Mouse (Mus musculus) testis, postnatal 10 days (tissue): ENCODE measurements around the gene Dact3.

Experiments
- DNase-seq: peaks from one replicate; pipeline ENCODE4 v3.0.0; 2021; ENCODE audit warnings: low spot score

Gene Dact3

DNA sequence AGATGAGACGGTGACA lies at the start of gene Dact3:
Gene Dact3 (plus strand): TSS at position 8 of the 16 bp plus-strand sequence.
- no peak for DNase-seq

DNA sequence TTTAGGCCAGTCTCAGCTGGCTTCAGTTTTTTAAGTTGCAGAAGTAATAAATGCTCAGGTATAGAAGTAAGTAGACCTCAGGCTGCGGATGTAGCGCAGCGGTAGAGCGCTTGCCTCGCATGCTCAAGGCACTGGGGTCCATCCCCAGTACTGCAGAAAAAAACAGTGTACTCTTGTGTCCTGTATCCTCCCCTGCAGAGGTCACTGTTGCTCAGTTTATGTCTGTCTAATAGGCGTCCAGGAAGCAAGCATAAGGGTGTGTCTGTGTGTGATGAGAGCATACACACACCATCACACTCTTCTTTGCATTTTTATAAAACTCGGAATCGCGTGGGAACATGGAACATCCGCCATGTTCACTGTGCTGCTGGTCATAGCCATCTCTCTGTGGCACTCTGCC lies 49.3 kb upstream of the Dact3 start:
- DNase-seq, result no peak

- DNase-seq, result no peak
These were observed 48.5 kb upstream of the Dact3 start for GRCm38 (mm10) chr7:16826571-16826970.

DNA sequence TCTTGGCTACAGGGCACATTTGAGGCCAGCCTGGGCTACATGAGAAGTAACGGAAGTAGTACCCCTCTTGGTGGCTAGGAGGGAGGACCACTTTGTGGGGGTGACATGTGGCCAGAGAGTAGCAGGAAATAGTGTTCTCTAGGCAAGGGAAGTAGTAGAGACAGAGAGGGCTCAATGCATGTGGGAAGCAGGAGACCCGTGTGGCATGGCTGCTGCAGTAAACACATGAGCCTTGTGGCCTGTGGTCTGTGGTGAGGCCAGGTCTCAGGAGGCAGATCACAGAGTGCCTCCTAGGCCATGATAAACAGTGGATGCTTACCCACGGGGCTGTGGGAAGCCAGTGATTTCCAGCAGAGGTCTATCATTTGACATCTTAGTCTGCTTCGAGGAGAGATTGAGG lies 47.8 kb upstream of the Dact3 start:
- DNase-seq, result no peak

GRCm38 (mm10) chr7:16830449-16830848 lies 44.7 kb upstream of the Dact3 start:
- no peak for DNase-seq

- DNase-seq, result no peak
These were observed 37.0 kb upstream of the Dact3 start for GRCm38 (mm10) chr7:16837916-16838803.

DNA sequence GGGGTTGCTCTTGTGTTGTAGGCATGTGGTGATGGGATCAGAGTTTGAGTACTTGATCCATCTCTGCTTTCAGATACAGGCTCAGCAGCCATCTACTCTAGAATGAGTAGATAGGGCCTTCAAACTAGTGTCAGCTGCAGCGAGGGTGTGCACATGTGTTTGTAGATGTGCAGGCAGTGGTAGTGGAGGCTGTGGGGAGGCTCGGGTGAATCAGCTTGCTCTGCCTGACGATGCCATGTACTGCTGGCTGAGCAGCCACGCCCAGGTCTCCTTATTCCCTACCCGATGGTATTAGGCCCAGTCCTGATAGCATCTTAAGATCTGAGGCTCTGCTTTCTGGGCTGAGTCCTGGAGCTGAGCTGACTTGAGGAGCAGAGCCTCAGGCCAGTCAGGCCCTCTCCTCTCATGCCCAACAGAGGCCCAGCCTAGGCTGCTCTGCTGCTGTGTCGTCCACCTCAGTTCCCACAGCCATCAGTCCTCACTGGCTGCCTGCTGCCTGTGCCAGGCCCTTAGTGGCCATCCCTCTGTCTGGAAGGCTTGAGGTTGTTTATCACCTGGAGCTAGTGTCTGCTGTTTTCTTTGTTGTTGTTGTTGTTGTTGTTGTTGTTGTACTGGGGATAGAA lies 36.2 kb upstream of the Dact3 start:
- no peak for DNase-seq

DNA sequence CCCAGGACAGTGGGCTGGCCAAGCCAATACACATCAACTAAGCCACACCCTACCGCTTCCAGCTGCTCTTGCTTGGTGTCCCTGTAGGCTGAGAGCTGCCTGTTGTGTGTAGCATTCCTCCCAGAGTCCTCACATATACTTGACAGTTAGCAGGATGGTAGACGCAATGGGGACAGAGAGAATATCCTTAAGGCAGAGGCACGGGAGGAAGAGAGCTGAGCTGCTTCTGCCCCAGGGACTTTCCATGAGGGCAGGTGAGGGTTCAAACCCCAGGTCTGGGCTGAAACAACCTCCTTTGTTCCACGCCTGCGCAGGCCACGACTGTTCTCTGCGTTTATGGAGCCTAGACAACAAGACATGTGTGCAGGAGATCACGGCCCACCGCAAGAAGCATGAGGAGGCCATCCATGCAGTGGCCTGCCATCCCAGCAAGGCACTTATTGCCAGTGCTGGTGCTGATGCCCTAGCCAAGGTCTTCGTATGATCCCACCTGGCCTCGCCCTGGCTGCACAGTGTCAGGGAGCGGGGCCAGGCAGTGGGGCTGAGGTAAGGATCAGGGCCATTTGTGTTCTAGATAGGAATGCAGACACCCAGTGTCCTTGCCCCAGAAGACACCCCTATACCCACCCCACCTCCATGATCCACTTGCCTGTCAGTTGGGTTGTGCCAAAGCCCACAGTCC lies 35.5 kb upstream of the Dact3 start:
- no peak for DNase-seq

- no peak for DNase-seq
These were observed 35.0 kb upstream of the Dact3 start for GRCm38 (mm10) chr7:16840109-16840491.

- DNase-seq, result no peak
These were observed 34.0 kb upstream of the Dact3 start for GRCm38 (mm10) chr7:16841078-16841477.

DNA sequence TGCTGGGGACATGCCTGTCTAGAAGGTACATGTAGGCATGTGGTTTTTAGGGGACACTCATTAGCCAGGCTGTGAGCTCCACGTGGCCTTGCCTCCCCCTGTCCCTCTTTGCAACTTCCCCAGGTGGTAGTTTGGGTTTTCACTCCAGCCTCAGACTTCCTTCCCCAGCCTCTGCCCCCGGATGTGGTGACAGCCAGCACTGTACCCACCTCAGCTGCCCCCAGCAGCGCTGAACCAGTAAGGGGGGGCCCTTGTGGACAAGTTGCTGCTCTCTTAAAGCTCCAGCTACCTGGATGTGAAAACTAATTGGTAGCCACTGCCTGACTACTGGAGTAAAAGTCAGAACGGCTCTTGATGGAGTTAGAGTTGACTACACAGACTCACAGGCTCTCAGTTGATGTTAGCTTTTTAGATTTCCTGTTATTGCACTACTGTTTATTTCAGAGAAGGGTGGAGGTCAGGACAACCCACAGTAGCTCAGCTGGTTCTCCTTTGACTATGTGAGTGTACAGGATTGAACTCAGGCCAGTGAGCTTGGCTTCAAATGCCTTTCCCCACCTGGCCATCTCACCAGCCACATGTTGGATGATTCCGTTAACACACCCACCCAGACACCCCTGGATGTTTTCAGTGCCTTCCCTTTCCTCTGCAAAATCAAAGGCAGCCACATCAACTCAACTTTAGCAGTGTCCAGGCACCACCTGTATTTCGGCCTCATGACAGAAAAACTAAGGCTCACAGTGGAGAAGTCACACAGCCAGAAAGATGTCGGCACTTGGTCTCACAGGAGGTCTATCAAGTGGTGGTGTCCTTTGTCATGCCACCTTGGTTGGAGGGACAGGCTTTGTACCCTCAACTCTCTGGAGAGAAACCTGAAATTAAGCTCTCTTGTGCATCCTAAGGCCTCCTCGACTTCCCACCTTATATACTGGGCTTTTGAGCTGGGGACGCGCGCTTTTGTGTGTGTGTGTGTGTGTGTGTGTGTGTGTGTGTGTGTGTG lies 33.3 kb upstream of the Dact3 start:
- peak; percentile 40 for DNase-seq

GRCm38 (mm10) chr7:16842645-16843063 lies 32.5 kb upstream of the Dact3 start, which contains the start of gene Prkd2:
TSS of gene Prkd2 (plus strand) at chr7:16842902.
- DNase-seq, result peak; percentile 93

- peak; percentile 46 for DNase-seq
These were observed 31.5 kb upstream of the Dact3 start for GRCm38 (mm10) chr7:16843441-16844171.

DNA sequence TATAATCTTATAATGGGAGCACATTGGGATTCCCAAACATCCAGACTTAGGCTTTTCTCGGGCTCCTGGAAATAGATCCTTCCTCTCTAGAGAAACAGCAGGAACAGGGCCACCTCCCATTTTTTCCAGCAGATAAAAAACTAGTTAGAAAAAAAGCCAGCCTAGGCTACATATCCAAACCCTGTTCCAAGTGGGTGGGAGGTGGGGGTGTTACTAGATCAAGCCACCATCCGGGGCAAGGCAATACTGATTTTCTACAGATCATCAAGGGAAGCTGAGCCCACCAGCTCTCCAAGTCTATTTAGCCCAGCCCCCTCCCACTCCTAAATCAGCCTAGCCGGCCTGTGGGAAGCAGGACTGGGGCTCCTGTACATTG lies 30.4 kb upstream of the Dact3 start:
- DNase-seq, result peak; percentile 37

DNA sequence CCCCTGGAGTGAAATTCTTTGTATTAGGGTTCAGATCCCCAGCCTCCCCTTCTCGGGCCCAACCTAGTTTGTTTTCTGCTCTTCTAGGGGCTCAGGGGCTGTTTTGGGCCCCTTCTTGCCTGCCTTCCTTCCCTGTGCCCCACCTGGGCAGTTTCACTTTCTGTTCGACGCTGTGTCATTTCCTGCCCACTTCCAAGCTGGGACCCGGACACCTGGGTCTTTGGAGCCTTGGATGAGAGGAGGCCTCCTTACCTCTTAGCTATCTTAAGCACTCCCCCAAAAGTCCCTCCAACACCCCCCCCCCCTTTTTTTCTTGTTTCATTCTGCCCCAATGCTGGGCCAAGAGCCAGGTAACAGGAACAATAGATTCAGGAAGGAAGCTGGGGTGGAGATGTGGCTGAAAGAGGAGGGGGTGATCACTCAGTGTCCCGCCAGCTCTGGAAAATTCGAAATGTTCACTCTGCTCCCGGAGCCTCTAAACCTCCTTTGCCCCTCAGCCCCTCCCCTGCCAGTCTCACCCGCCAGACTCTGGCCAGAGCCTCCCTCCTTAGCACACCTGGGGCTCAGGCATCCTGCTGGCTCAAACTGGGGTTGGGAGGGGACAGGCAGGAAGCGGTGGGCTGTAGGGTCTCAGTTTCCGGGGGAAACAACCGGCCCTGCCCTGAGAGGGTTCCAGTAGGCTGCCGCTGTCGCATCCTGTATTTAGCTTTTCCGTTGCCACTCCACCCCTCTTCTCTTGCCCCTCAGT lies 29.9 kb upstream of the Dact3 start:
- DNase-seq, result peak; percentile 43

DNA sequence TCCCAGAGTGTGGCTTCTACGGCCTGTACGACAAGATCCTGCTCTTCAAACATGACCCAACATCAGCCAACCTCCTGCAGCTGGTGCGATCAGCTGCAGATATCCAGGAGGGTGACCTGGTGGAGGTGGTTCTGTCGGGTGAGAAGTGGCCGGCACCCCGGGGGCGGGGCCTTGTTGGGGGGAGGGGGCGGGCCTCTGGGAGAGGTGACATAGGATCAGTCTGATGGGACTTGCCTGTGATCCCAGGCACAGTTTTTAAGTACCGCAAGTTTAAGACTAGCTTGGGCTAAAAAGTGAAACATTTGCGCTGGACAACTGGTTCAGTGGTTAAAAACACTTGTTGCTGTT lies 29.3 kb upstream of the Dact3 start:
- DNase-seq, result no peak

DNA sequence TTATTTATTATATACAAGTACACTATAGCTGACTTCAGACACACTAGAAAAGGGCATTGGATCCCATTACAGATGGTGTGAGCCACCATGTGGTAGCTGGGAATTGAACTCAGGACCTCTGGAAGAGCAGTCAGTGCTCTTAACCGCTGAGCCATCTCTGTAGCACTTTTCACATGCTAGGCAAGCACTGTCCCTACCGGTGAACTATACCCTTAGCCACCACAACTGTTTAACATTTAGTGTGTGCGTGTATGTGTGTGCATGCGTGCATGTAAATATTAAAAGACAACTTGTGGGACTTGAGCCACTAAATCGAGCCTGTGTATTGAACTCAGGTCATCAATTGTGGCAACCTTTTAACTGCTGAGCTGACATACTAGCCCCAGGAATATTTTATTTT lies 28.3 kb upstream of the Dact3 start:
- no peak for DNase-seq

DNA sequence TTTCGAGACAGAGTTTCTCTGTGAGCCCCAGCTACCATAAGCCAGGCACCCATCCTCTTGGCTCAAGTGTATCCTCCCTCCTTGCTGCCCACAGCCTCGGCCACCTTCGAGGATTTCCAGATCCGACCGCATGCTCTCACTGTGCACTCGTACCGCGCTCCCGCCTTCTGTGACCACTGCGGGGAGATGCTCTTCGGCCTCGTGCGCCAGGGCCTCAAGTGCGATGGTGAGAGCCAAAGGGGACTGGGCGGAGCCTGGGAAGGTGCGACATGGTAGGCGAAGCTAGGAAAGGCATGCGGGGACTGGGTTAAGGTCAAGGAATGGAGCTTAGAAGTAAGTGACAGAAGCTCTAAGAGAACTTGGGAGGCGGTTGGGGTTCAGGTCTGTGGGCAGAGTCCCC lies 27.6 kb upstream of the Dact3 start:
- no peak for DNase-seq

GRCm38 (mm10) chr7:16848579-16848978 lies 26.5 kb upstream of the Dact3 start:
- DNase-seq, result peak; percentile 81

DNA sequence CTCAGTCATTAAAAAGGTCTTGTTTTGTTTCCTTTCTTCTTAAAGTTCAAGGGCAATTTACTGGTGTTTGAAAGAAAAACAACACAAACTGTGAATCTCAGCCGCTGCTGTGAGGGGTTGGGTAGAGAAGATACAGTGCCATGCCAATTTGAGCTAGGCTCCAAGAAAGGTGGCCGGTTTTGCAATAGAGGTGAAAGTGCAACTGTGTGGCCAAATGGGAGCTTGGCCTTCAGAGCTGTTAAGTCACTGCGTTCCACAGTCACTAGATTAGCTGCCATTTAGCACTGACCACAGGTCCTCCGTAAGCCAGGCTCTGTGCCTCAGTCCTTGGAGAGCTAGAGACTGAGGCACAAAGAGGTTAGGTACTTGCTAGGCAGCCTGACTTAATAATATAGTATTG lies 23.5 kb upstream of the Dact3 start:
- DNase-seq, result no peak

DNA sequence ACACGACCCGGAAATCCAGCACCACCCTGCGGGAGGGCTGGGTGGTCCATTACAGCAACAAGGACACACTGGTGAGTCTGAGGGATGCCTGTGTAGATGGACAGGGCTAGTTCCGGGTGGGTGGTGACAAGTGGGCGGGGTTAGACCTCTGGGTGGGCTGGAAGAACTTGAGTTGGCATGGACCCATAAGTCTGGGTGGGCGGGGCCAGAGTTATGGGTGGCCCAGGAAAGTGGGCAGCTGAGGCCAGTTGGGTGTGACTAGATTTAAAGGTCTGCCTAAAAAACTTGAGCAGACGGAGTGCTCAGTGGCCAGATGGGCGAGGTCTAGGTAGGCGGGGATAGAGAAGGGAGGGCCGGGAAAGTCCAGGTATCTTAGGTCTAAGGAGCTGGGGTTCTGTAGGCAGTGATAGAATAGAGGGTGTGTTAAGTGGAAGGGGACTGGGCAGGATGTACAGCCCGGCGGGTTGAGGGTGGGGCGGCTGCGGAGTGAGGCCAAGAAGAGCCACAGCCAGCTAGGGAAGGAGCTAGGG lies 21.8 kb upstream of the Dact3 start:
- DNase-seq, result peak; percentile 78
